Mouse (Mus musculus) frontal cortex, postnatal 14 days (tissue): ENCODE results near the gene Prkcb.

ENCODE experiments used
- DNase-seq, 2 experiments: peaks; one replicate each; pipeline ENCODE4 v3.0.0; 2022; ENCODE audit warnings: low spot score in 2 of 2

The Prkcb gene

DNA sequence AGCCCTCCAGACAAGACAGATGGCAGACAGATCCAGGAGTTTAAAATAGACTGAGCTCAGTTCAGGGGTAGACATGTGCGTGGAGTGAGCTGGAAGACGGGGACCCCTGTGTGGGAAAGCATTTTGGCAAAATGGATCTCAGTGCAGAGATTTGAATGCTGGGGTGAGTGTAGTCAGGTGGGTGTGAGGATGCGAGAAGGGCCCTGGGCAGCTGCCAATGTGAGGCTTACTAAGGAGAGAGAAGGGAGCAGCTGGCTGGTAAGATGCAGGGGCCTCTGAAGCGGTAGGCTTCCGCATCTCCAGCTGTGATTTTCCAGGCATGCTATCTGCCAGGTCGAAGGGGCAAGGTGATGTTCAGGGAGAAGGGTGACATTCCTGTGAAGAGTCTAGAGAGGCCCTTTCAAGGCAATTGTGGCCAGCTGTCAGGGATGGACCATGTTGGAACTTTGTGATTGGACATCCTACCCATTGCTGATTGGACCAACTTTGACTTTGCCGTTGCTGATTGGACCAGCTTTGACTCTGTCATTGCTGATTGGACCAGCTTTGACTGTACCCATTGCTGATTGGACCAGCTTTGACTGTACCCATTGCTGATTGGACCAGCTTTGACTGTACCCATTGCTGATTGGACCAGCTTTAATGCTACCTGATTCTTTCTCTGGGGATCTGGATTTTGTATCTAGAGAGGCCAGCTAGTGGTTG, 78.9 kb downstream of the Prkcb start:
- no peak for DNase-seq

DNA sequence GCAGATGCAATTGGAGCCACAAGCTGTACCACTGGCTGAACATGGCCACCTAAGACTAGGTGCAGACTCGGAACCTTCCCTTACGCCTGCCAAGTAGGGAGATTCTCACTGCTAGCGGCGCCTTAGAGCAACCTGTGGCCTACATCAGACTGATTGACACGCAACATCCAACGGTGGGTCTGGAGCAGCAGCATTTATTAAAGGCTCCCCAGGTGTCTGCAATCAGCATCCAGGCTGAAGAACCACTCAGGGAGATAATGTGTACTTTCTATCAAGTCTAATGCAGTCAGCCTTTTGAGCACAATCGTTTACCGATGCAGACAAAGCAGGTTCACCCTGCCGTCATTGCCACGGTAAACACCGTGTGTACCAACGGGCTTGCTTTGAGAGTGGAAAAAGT, 81.9 kb downstream of the Prkcb start:
- DNase-seq = no peak

- DNase-seq = no peak
Measured at GRCm38 (mm10) chr7:122371947-122372346, 83.4 kb downstream of the Prkcb start.

DNA sequence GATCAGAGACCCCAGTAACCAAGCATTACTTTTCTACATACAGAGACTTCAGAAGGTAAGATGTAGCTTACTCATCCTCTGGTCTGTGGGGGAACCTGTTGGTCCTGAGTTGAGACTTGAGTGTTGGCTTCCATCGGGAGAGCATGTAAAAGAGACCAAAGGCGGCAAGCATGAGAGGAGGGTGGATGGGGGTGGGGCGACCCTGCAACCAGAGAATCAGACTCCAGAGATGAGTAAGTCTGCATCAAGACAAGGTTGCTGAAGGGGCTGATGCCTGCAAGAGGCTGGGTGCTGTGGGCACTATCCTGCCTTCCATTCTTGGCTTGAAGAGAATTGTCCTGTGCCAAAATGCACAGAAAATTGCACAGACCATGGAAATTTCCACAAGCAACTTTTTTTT, 83.8 kb downstream of the Prkcb start:
- no peak for DNase-seq

- no peak for DNase-seq
Measured at GRCm38 (mm10) chr7:122376845-122377244, 88.3 kb downstream of the Prkcb start.

GRCm38 (mm10) chr7:122377967-122378366, 89.4 kb downstream of the Prkcb start:
- no peak for DNase-seq

DNA sequence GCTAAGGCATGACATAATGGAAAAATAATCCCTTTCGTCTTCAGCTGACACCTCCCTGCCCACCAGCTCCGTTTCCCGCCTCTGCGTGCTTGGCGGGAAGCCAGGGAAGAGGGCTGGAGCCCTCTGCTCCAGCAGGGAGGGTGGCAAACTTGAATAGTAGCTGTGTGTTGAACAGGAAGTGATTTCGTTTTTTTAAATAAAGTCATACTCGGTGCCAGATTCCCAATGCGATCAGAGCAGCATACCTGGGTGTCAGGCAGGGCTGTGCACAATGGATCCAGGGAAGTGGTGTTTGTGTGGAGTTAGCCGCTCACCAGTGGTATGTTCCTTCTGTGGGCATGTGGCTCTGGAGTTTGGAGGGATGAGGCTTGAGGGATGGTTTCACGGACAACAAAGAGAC, 89.9 kb downstream of the Prkcb start:
- no peak for DNase-seq

GRCm38 (mm10) chr7:122379292-122379691, 90.7 kb downstream of the Prkcb start:
- DNase-seq = no peak

- no peak for DNase-seq
Measured at GRCm38 (mm10) chr7:122380336-122381130, 92.0 kb downstream of the Prkcb start.

GRCm38 (mm10) chr7:122381560-122381959, 93.0 kb downstream of the Prkcb start:
- no peak for DNase-seq

GRCm38 (mm10) chr7:122383260-122383659, 94.7 kb downstream of the Prkcb start:
- DNase-seq = no peak

- DNase-seq = no peak
Measured at GRCm38 (mm10) chr7:122384891-122385290, 96.3 kb downstream of the Prkcb start.

GRCm38 (mm10) chr7:122386567-122386966, 98.0 kb downstream of the Prkcb start:
- DNase-seq = no peak

GRCm38 (mm10) chr7:122387896-122388295, 99.3 kb downstream of the Prkcb start:
- no peak for DNase-seq

DNA sequence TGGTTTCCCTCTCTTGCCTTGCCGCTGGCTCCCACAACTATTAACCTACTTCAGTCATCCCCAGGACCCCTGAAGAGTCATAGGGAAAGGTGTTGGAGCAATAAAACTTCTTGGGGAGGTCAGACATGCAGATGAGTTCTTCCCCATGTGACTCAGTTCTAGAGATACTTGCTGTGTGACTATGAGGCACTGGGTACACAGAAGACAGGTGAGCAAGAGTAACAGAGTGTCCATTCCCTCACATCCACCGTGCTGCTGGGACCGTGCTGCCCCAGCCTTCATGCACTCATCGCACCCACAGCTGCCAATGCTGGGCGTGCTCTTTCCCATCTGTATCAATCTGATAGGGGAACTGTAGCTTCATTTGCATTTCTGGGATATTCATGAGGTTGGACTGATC, 100.3 kb downstream of the Prkcb start:
- DNase-seq = no peak

GRCm38 (mm10) chr7:122389633-122390032, 101.1 kb downstream of the Prkcb start:
- no peak for DNase-seq

DNA sequence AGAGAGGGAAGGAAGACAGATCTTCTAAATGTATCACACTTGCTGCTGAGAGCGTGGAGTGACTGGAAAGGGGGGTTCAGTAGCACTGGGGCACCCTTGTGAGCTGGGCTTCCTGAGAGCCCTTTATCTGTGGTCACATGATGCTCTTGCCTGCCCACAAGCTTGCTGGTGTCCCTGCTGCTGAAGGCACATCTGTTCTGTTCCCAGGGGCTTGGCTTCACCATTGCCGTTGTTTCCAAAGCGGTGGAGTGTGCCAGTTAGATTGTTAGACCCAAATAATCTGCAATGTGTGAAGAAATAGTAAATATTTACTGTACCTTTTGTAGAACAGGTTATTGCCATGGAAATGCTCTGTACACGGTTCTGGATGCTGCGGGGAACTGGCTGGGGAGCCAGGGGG, 101.6 kb downstream of the Prkcb start:
- no peak for DNase-seq

DNA sequence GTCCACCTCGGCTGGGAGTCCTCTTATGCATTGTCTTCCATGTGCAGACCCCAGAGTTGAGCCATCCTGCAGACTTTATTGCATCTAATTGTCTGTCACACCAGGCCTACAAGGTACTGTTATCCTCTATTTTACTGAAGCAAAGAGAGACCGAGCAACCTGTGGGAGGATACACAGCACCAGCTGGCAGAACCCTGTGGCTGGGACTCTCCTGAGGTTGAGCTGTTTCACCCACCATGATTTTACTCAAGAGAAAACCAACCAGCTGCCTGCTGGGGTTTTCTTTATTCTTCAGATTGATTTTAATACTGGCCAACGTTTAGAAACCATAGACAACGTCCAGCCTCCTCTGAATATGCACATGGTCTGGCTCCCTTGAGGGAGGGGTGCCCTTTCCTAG, 102.1 kb downstream of the Prkcb start:
- DNase-seq = no peak

GRCm38 (mm10) chr7:122391382-122391781, 102.8 kb downstream of the Prkcb start:
- no peak for DNase-seq

DNA sequence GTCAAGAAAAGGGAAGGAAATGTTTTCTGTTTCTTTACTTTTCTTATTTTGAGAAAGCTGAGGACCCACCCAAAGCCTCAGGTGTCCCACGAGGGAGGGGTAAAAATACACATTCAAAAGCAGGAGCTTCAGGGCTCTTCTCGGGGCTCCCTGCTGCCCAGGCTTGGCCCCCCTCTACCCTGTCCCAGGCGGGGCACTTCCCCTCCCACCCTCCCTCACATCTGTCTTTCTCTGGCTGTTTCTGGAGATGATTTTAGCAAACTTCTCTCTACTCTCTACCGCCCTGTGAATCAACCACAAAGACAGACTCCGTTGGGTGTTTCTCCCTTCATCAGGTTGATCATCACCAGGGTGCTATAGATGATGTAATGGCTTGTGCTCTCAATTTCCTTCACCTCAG, 105.4 kb downstream of the Prkcb start:
- DNase-seq = no peak

GRCm38 (mm10) chr7:122395159-122395975, 106.8 kb downstream of the Prkcb start:
- DNase-seq = no peak

DNA sequence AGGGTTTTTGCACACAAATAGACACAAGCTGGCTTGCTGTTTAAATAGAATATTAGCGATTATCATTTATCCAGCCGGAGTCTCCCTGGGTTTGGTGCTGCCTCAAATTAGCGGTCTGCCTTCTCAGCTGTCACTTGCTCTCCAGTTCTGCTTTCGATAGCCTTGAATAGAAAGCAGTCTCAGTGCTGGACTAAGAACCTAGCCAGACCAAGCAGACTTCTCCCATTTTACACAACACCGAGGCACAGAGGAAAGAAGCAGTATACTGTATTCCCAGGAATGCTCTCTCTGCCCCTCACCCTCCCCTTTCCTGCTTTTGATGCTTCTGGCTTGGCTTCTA, 107.4 kb downstream of the Prkcb start:
- DNase-seq = no peak

DNA sequence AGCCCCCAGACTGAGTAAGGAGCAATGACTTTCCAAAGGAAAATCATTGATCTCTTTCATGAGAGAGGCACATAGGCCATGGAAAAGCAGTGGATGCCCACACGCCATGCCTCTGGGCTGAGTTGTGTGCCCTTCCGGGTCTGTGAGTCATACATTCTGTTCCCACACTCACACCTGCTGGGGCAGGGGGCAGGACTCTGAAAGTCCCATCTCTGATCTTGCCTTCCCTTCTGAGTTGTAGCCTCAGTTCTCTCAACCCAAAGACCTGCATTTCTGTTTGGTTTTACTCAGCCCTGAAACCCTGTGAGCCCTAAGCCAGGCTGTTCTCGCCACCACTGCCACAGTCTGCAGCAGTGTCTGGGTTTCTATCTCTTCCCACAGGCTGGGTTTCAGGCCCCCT, 109.1 kb downstream of the Prkcb start:
- no peak for DNase-seq
